Mouse (Mus musculus): ENCODE measurements at regions not wholly inside any gene's neighbourhood (a gene's known extent, or its start where the extent isn't known, plus 50 kb on each side); places are given as distances from the start of the nearest gene placed in this dataset.
A peak's percentile ranks its signal among the peaks of the same experiment; 100 is the strongest.

- intact Hi-C loops (cut with DNase I), result no loop called here
- DNase-seq (ENCODE audit: low spot score in 2 of 2), result peak in 1 of 2 experiments; percentile 6
Observed at GRCm38 (mm10) chr9:81791051-81791450, 72.4 kb upstream of the Mei4 start.

Measured in left cerebral cortex, postnatal 25 days (tissue).